Mouse (Mus musculus) adrenal gland, postnatal 25 days (tissue): Measurements from ENCODE around the gene Usp3. TPM values are rescaled to one million over a fixed set of nuclear protein-coding genes. Genes with fewer than 3 reads are reported as not detected.
A peak's percentile ranks its signal among the peaks of the same experiment; 100 is the strongest.

Experiments
- DNase-seq: peaks from one replicate; pipeline ENCODE4 v3.0.0; 2021; ENCODE audit warnings: mixed read lengths
- long read RNA-seq: library from polyadenylated mRNA; stranded (forward); transcript quantifications from one replicate; pipeline ENCODE4 v2.0.0, GENCODE M21; 2021
- total RNA-seq: library from RNA; stranded (reverse); gene quantifications from 2 replicates; pipeline ENCODE4 v1.2.3, GENCODE M21; 2021

Usp3 gene
- 46.8 and 51.1 TPM in 2 replicates for total RNA-seq
- long read RNA-seq, full-length matches to known transcripts, result 32 of 49 reads
- long read RNA-seq, partial matches to known transcripts, result 2 of 49 reads
- long read RNA-seq, other reads (novel, unspliced or antisense), result 15 of 49 reads

- DNase-seq, result peak; percentile 97
Measured at GRCm38 (mm10) chr9:66592708-66593612, at the start of gene Usp3. TSS of gene Usp3 (minus strand) at chr9:66593142.

DNA sequence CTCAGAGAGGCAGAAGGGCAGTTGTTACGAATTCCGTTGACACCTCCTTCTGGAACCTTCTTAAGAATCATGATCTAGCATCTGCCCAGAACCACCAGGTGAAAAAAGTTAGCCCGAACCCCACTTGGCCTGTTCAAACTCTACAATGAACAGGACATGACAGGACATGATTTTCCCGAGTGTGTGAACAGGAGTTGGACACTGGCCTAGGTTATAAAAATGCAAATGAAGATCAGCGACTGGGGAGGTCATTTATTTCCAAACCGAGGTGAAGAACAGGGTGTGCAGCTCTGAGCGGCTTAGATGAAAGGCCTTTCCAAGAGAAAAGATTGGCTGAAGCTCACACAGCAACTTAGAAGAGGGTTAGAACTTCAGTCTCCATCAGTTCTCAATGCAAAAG lies 47.5 kb upstream of the Usp3 start:
- DNase-seq, result no peak

DNA sequence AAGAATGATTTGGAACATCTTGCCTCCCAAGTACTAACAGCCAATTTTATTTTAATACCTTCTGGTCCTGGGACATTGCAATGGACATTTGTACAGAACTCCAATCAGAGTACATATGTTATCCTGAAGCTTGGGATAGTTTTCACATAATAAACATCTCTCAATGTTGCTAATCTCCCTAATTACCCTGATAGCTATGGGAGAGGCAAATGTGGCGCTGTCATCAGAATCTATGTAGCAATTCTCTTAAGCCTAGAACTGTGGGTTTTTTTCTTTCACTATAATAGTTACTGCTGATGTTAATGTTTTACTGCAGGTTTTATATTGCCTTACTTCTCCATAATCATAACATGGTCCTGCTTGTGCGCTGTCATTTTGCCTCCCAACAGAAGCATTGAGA lies 46.7 kb upstream of the Usp3 start:
- no peak for DNase-seq

GRCm38 (mm10) chr9:66632441-66632840 lies 39.5 kb upstream of the Usp3 start:
- no peak for DNase-seq

GRCm38 (mm10) chr9:66630931-66631330 lies 38.0 kb upstream of the Usp3 start:
- no peak for DNase-seq

DNA sequence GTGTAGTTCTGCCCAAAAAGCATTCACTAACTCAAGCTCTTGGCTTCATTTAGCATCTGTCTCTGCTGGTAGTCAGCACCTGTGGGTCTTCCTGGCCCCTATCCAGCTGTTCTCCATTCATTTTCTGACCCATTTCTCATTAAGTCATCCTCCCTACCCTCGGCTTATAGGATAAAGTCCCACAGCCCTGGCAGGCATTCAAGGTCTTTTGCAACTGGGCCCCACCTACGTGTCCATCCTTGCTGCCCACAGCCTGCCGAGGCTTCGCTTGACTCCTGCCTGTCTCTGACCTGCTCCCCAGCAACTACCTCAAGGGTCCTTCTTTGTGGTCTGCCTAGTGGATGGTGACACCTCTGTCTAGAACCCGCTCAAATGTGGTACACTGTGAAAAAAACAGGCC lies 33.7 kb upstream of the Usp3 start:
- DNase-seq, result peak; percentile 72

GRCm38 (mm10) chr9:66625974-66626530 lies 33.1 kb upstream of the Usp3 start:
- DNase-seq, result no peak

DNA sequence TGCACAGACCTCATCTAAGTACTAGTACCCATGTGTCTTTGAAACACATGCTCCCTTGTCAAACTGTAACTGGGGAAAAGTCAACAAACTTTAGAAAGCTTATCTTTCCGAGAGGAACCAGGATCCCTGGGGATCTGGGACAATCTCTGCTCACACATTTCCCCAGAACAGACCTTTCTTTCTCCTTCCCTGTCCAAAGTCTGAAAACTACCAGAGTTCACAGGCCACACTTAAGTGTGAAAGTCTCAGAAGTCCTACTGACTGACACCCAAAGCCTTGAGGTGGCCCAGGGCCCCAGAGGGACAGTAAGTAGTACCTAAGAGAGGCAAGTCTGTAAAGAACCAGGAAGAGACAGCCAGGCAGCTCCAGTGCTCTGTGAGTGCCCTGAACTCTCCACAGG lies 31.9 kb upstream of the Usp3 start:
- DNase-seq, result no peak

DNA sequence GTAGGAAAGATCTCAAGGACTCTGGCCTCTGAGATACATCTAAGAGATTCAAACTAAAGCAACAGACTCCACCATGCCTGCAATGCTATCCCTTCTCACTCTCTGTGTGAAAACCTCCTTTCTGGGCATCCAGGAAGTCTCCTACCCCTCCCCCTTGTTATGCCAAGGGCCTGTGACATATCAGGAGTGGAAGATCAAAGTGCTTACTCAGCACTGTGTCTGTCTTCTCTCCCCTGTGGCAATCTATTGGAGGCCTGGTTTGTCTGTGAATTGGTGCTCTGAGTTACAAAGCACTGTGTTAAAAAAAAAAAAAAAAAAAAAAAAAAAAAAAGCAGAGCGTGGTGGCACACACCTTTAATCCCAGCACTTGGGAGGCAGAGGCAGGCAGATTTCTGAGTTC lies 30.7 kb upstream of the Usp3 start:
- no peak for DNase-seq

GRCm38 (mm10) chr9:66620581-66620981 lies 27.6 kb upstream of the Usp3 start:
- peak; percentile 65 for DNase-seq

DNA sequence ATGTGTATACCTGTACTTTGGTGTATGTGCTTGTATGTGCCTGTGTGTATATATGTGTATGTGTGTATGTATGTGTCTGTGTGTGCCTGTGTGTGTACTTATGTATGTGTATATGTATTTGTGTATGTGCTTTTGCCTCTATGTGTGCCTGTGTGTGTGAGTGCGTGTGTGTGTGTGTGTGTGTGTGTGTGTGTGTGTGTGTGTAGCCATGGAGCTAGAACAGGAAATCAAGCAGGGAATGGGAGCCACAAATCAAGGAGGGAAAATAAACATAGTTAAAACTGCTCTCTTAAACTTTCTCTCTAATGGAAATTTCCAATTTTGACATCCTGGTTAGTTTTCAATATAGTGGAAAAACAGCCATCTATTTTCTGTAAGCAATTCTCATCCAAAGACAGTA lies 27.1 kb upstream of the Usp3 start:
- no peak for DNase-seq

DNA sequence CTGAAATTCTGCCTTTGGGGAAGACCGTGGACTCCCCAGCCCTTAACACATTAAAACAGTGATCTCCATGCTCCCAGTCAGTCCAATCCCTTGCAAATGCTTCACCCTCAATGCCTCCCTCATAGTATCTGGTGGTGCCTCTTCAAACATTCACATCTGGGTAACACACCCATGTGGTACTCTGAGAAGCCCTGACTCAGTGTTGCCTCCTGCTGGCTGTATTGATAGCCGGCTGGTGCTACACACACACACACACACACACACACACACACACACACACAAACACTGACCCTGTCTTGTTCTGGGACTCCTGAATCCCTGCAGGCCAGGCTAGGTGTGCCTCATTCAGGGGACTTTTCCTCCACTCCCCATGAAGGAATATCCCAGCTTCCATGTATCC lies 24.9 kb upstream of the Usp3 start:
- no peak for DNase-seq

DNA sequence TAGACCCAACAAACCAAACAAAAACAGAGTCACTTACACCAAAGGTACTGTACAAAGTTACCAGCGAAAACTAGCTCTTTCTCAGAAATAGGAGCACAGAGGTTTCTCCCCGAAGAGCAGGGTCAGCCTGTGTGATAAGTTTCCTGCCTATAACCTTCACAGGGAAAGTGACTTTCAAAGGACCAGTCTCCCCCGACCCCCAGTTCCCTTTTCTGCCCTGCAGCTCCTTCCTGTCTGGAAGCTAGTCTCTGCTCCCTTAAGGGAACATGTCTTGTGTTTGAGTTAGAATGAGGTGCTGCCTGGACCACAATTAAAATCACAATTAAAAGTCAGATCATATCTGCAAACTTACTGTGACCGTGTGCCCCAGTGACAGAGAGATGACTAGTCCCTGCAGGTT lies 23.9 kb upstream of the Usp3 start:
- no peak for DNase-seq

GRCm38 (mm10) chr9:66615141-66615540 lies 22.2 kb upstream of the Usp3 start:
- DNase-seq, result no peak

DNA sequence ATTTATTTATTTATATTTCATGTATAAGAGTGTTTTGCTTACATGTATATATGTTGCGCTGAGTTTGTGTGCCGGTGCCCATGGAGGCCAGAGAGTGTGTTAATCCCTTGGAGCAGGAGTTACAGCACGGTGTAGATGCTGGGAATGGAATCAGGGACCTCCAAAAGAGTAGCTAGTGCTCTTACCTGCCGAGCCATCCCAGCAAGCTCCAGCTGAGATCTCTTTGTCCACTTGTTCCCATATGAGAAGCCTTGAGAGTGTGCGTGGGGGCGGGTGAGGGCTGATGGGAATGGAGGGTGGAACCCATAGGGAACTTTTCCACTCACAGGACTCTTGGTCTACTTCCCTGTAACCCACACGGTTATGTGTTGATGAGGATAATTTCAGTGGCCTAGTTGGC lies 21.6 kb upstream of the Usp3 start:
- DNase-seq, result no peak

DNA sequence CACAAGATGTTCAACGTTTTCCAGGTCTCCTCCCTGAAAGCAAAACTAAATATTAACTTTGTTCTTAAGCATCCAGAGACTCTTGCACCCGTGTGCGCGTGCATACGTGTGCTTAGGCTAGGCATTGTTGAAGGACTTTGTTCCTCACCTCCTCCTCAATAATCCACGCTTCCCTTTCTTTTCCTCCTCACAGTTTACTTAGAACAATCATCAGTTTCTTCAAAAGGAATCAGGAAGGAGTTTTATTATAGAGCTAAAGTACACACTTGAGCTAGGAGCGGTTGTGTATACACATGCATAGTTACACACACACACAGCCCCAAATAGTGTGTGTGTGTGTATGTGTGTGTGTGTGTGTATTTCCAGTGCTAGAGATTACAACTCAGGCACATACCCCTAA lies 20.7 kb upstream of the Usp3 start:
- DNase-seq, result no peak

DNA sequence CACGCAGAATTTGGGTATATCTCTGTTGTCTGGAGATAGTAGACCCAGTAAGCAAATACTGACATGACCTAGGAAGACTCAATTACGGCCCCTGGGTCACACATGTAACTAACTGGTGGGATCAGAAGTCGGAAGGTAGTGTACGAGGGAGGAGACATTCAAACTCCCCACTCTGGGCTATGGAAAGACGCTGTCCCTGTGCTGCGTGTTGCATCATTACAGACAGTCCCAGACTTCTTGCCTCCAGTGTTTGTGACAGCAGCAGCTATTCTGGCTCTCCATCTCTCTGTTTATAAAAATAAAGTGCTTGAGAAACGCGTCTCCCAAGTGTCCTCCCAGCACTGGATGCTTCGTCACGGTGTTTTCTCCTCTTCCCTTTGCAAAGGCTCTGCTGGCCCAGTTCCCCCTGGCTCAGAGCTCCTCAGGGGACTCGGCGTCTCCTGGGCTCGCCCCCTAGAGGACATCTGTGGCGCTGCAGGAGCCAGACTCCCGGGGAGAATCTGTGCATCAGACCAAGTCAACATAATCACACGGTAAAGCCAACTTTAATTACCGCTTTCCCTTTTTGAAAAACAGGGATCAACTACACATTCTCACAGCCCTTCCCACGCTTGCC lies 18.6 kb upstream of the Usp3 start:
- peak; percentile 91 for DNase-seq

GRCm38 (mm10) chr9:66608817-66609345 lies 15.9 kb upstream of the Usp3 start:
- no peak for DNase-seq

- DNase-seq, result no peak
Measured at GRCm38 (mm10) chr9:66606851-66607250, 13.9 kb upstream of the Usp3 start.

DNA sequence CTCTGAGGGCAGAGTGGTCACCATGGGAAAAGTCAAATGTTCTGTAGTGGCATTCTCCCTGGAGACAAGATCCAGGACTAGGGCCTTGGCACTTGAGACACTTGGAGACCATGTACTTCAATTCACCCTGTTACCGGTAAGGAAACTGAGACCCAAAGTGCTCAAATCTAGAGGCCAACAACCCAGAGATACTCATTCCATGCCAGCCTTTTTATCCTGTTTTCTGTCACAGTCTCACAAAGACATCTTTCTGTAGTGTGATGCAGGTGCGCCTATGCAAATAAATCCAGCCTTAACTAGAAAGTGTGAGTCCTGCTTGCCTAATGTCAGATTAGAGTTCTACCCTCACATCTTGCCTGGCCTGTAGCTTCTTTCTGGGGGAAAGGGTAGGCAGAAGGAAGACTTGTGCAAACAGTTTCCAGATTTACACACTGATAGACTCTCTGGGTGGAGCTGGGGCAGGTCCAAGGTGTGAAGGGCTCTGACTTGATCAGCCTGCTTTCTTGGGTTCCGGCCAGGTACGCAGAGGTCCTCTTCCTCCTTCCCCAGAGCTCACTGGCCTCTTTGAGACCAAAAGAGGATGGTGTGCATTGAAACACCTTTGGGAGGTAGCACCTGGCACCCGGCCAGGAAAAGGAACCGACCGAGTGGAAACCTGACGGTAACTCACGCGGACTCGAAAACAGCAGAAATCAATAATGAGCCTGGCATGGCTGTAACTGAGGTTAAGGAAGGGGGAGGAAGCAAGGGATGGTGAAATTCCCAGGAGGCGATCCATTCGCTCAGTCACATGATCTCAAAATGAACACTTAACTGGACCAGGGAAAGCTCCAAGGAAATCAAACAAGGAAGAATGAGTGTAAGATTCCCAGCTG lies 13.2 kb upstream of the Usp3 start:
- peak; percentile 27 for DNase-seq

GRCm38 (mm10) chr9:66604349-66605206 lies 11.6 kb upstream of the Usp3 start:
- DNase-seq, result no peak
